Mouse (Mus musculus): ENCODE measurements at regions not wholly inside any gene's neighbourhood (a gene's known extent, or its start where the extent isn't known, plus 50 kb on each side); places are given as distances from the start of the nearest gene placed in this dataset.

- intact Hi-C loops (cut with DNase I) = no loop called here
Observed at GRCm38 (mm10) chr6:135433753-135434152, 71.4 kb downstream of the Emp1 start.

GRCm38 (mm10) chr6:135436315-135436714 is 74.0 kb downstream of the Emp1 start:
- intact Hi-C loops (cut with DNase I) = no loop called here
- no peak for DNase-seq

More at GRCm38 (mm10) chr6:135433753-135434152, 71.4 kb downstream of the Emp1 start:
- no peak for DNase-seq

- intact Hi-C loops (cut with DNase I) = no loop called here
- no peak for DNase-seq
Observed at GRCm38 (mm10) chr6:135438271-135438670, 75.9 kb downstream of the Emp1 start.

GRCm38 (mm10) chr6:135441126-135441871 is 79.0 kb downstream of the Emp1 start:
- DNase-seq = no peak
- intact Hi-C loops (cut with DNase I) = no loop called here

- peak; percentile 73 to 82 for DNase-seq
- intact Hi-C loops (cut with DNase I) = loop anchor here (1.0 to 5.0 kb wide), 2 partner anchors 198 to 384 kb away; no protein-coding TSS in a partner anchor
Observed at GRCm38 (mm10) chr6:135444661-135445060, 82.3 kb downstream of the Emp1 start.

GRCm38 (mm10) chr6:135445070-135445469 is 82.7 kb downstream of the Emp1 start:
- intact Hi-C loops (cut with DNase I) = loop anchor here (5.0 kb wide), 1 partner anchor 197 kb away; no protein-coding TSS in a partner anchor
- no peak for DNase-seq

- DNase-seq = no peak
- intact Hi-C loops (cut with DNase I) = loop anchor here (5.0 kb wide), 1 partner anchor 194 kb away; no protein-coding TSS in a partner anchor
Observed at GRCm38 (mm10) chr6:135447801-135448200, 85.5 kb downstream of the Emp1 start.

GRCm38 (mm10) chr6:135449228-135449627 is 86.9 kb downstream of the Emp1 start:
- no peak for DNase-seq
- intact Hi-C loops (cut with DNase I) = loop anchor here (5.0 kb wide), 1 partner anchor 193 kb away; no protein-coding TSS in a partner anchor

GRCm38 (mm10) chr6:135450573-135450972 is 88.2 kb downstream of the Emp1 start:
- intact Hi-C loops (cut with DNase I) = no loop called here

GRCm38 (mm10) chr6:135451165-135451797 is 88.9 kb downstream of the Emp1 start:
- no peak for DNase-seq
- intact Hi-C loops (cut with DNase I) = no loop called here

More at GRCm38 (mm10) chr6:135450573-135450972, 88.2 kb downstream of the Emp1 start:
- DNase-seq = no peak

- intact Hi-C loops (cut with DNase I) = no loop called here
- no peak for DNase-seq
Observed at GRCm38 (mm10) chr6:135453041-135453440, 90.7 kb downstream of the Emp1 start.

GRCm38 (mm10) chr6:135472495-135472894 is 110.2 kb downstream of the Emp1 start:
- intact Hi-C loops (cut with DNase I) = no loop called here

GRCm38 (mm10) chr6:135473146-135473545 is 110.8 kb downstream of the Emp1 start:
- no peak for DNase-seq
- intact Hi-C loops (cut with DNase I) = no loop called here

More at GRCm38 (mm10) chr6:135472495-135472894, 110.2 kb downstream of the Emp1 start:
- DNase-seq = no peak

GRCm38 (mm10) chr6:135488795-135489194 is 126.5 kb downstream of the Emp1 start:
- DNase-seq = no peak
- intact Hi-C loops (cut with DNase I) = no loop called here

- intact Hi-C loops (cut with DNase I) = no loop called here
- no peak for DNase-seq
Observed at GRCm38 (mm10) chr6:135493983-135494382, 131.6 kb downstream of the Emp1 start.

GRCm38 (mm10) chr6:135495841-135496240 is 133.5 kb downstream of the Emp1 start:
- intact Hi-C loops (cut with DNase I) = no loop called here
- DNase-seq = no peak

- no peak for DNase-seq
- intact Hi-C loops (cut with DNase I) = no loop called here
Observed at GRCm38 (mm10) chr6:135498592-135498991, 136.2 kb downstream of the Emp1 start.

- no peak for DNase-seq
- intact Hi-C loops (cut with DNase I) = no loop called here
Observed at GRCm38 (mm10) chr6:135500381-135500780, 138.0 kb downstream of the Emp1 start.

- intact Hi-C loops (cut with DNase I) = no loop called here
- DNase-seq = no peak
Observed at GRCm38 (mm10) chr6:135501791-135502190, 139.4 kb downstream of the Emp1 start.

- intact Hi-C loops (cut with DNase I) = no loop called here
- DNase-seq = no peak
Observed at GRCm38 (mm10) chr6:135502405-135502804, 140.1 kb downstream of the Emp1 start.

GRCm38 (mm10) chr6:135518710-135519437 is 156.5 kb downstream of the Emp1 start:
- no peak for DNase-seq
- intact Hi-C loops (cut with DNase I) = loop anchor here (10.0 kb wide), 1 partner anchor 306 kb away; no protein-coding TSS in a partner anchor
